Mouse (Mus musculus): ENCODE results near the gene Chchd10.
A peak's percentile ranks its signal among the peaks of the same experiment; 100 is the strongest.

DNA sequence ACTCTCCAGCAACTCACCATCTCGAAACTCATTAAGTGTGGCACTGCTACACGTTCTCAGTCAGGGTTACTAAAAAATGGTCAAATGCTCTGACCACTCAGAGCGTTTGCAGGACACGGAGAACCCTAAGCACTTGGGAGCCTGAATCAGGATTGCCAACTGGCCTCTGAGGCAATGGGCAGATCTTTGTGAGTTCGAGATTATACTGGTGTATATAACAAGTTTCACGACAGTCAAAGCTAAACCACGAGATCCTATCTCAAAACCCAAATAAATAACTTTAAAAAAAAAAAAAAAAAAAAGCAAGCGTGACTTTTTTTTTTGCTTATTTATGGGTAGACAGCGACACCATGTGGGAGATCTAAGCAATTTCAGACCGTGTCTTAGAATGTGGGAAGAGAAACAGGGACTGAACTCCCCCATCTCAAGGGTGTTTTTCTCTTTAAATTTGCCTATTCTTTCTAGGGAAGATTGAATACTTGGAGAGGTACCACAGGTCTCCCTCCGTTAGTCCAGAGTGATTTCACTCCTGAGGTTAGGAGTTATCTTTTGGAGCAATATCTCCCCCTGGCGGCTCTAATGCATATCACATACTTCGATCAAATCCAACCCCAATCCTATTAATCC is 18.6 kb downstream of the Chchd10 start:
- TF ChIP-seq EP300 (IDR thresholded peaks at IDR 0.05; ENCODE audit: low read depth) (no peak), CTCF (IDR thresholded peaks at IDR 0.05; ENCODE audit: low read depth) (peak; percentile 58)
